Mouse (Mus musculus) brain, embryonic 14.5 days (tissue): Measurements from ENCODE around the gene Axin1.

Experiments
- CTCF ChIP-seq: fragments of 200-500 bp; IDR thresholded peaks from 2 replicates; pipeline ENCODE4 v1.5.1; 2012; ENCODE audit warnings: inconsistent platforms, mild to moderate bottlenecking, moderate library complexity, borderline replicate concordance; ENCODE audit not compliant: insufficient read depth, insufficient read length; ENCODE audit errors: extremely low read depth
- POLR2A ChIP-seq: fragments of 200-500 bp; IDR thresholded peaks from 2 replicates; pipeline ENCODE4 v1.6.1; 2012; ENCODE audit warnings: mild to moderate bottlenecking, inconsistent platforms, borderline replicate concordance; ENCODE audit not compliant: poor library complexity, insufficient read depth, insufficient read length, severe bottlenecking; ENCODE audit errors: extremely low read depth

DNA sequence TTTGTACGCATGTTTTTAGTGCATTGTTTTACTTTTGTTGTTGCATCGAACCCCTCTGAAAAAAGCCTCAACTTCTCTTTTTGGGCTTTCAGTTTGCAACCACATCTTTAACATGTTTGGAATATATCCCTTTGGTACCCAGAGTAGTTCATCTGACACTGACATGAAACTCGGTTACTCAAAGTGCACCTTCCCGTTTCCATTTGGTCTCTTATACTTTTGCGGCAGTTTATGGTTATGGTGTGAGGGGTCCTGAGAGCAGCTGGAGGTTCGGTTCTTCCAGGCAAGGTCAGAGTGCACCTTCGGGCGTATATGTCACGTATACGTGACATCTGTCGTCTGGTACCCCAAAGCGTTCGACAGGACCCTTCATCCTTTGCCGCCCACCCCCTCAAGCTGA lies 25.7 kb upstream of the Axin1 start:
- no peak for TF ChIP-seq POLR2A
- no peak for TF ChIP-seq CTCF
